Mouse (Mus musculus): ENCODE data around the gene Anxa5. TPM values are rescaled to one million over a fixed set of nuclear protein-coding genes. Genes with fewer than 3 reads are reported as not detected.

Anxa5 gene
- polyA plus RNA-seq, 1 experiment from 2014 or later, result 106 TPM

GRCm38 (mm10) chr3:36409456-36409855 is 66.2 kb downstream of the Anxa5 start:
- no peaks in the 10 kb centered on the region for H3K4me1 ChIP-seq
- no peak overlapping the region for H3K27ac ChIP-seq
- no peaks in the 10 kb centered on the region for H3K36me3 ChIP-seq (replicated peaks)
- DNase-seq (ENCODE audit: extremely low spot score, low spot score), result no peak
- H3K9me3 ChIP-seq, result peaks cover 2% of the 10 kb centered on the region; the same call in 1 of the 2 replicates
- 89% methylated on average over 2 of the region's 2 CpGs for WGBS
- no peaks in the 10 kb centered on the region for H3K27me3 ChIP-seq (ENCODE audit: poor library complexity, severe bottlenecking)
- H3K4me3 ChIP-seq, result no peak overlapping the region

- no peak overlapping the region for H3K27ac ChIP-seq
- peaks cover 3% of the 10 kb centered on the region for H3K4me1 ChIP-seq
- no peaks in the 10 kb centered on the region for H3K27me3 ChIP-seq (ENCODE audit: poor library complexity, severe bottlenecking)
- no peaks in the 10 kb centered on the region for H3K36me3 ChIP-seq (replicated peaks)
- no peak overlapping the region for H3K4me3 ChIP-seq
- H3K9me3 ChIP-seq, result no peaks in the 10 kb centered on the region
- DNase-seq (ENCODE audit: extremely low spot score, low spot score), result no peak
- WGBS, result 90% methylated on average over 5 of the region's 5 CpGs
Observed at GRCm38 (mm10) chr3:36406967-36407366, 68.7 kb downstream of the Anxa5 start.

DNA sequence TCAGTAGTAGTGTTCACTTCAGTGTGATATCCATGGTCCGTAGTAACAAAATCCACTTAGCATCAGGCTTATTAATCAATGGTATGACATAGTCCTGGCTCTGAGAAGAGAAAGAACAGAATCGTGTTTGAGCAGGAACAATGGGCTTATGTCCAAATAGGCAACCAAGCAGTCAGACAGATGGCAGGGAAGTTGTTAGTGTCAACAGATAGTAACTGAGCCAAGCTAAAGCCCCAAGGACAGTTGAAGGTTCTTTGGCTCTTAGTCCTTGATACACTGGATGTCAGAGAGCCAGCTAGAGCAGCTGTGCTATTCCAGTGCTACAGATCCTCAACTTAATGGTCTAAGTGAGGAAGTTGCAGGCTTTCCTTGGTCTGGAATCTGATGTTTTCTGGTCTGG is 69.4 kb downstream of the Anxa5 start:
- peaks cover 9% of the 10 kb centered on the region for H3K4me1 ChIP-seq
- H3K27me3 ChIP-seq (ENCODE audit: poor library complexity, severe bottlenecking), result no peaks in the 10 kb centered on the region
- WGBS, result 86% methylated on average over 2 of the region's 2 CpGs
- H3K27ac ChIP-seq, result no peak overlapping the region
- DNase-seq (ENCODE audit: extremely low spot score, low spot score), result no peak
- H3K36me3 ChIP-seq (replicated peaks), result no peaks in the 10 kb centered on the region
- H3K9me3 ChIP-seq, result no peaks in the 10 kb centered on the region
- no peak overlapping the region for H3K4me3 ChIP-seq

- H3K36me3 ChIP-seq (replicated peaks), result no peaks in the 10 kb centered on the region
- H3K9me3 ChIP-seq, result no peaks in the 10 kb centered on the region
- no peak overlapping the region for H3K27ac ChIP-seq
- H3K4me1 ChIP-seq, result peaks cover 9% of the 10 kb centered on the region
- H3K4me3 ChIP-seq, result no peak overlapping the region
- WGBS, result 37% methylated on average over 2 of the region's 2 CpGs
- no peaks in the 10 kb centered on the region for H3K27me3 ChIP-seq (ENCODE audit: poor library complexity, severe bottlenecking)
- no peak for DNase-seq (ENCODE audit: extremely low spot score, low spot score)
Observed at GRCm38 (mm10) chr3:36401900-36402299, 73.8 kb downstream of the Anxa5 start.

GRCm38 (mm10) chr3:36400657-36401056 is 75.0 kb downstream of the Anxa5 start:
- Histone ChIP-seq H3K4me1 (peaks cover 9% of the 10 kb centered on the region), H3K4me3 (no peak overlapping the region), H3K36me3 (replicated peaks) (no peaks in the 10 kb centered on the region), H3K9me3 (no peaks in the 10 kb centered on the region), H3K27me3 (ENCODE audit: poor library complexity, severe bottlenecking) (no peaks in the 10 kb centered on the region), H3K27ac (no peak overlapping the region)
- 88% methylated on average over 10 of the region's 10 CpGs for WGBS
- DNase-seq (ENCODE audit: extremely low spot score, low spot score), result no peak

Small RNA genes within 50 kb of the gene (microRNA-seq; reads per million reads assigned to microRNA genes)
- gene Mir7009, result not detected

Other genes starting within 250 kb of the Anxa5 start
- 0.81 and 1.2 TPM in 2 replicates for gene 1810062G17Rik, start within 50 bp of the Anxa5 start, polyA plus RNA-seq (2016; fragmentation: Nextera tagmentation; extraction: Ambion mirVana)
- gene Gm11549, start 45.9 kb upstream of the Anxa5 start, polyA plus RNA-seq (2016; fragmentation: Nextera tagmentation; extraction: Ambion mirVana), result 0.25 and 0.36 TPM in 2 replicates
- gene Exosc9, start 76.7 kb upstream of the Anxa5 start, polyA plus RNA-seq (2016; fragmentation: Nextera tagmentation; extraction: Ambion mirVana), result 105 and 108 TPM in 2 replicates
- gene Ccna2, start 96.3 kb upstream of the Anxa5 start, polyA plus RNA-seq (2016; fragmentation: Nextera tagmentation; extraction: Ambion mirVana), result 272 and 276 TPM in 2 replicates
- 18.0 and 20.3 TPM in 2 replicates for gene Bbs7, start 137.6 kb upstream of the Anxa5 start, polyA plus RNA-seq (2016; fragmentation: Nextera tagmentation; extraction: Ambion mirVana)
- 1.5 and 2.7 TPM in 2 replicates for gene Trpc3, start 214.3 kb upstream of the Anxa5 start, polyA plus RNA-seq (2016; fragmentation: Nextera tagmentation; extraction: Ambion mirVana)

Data from forebrain, embryonic 10.5 days (tissue).